In the genomic region with DNA sequence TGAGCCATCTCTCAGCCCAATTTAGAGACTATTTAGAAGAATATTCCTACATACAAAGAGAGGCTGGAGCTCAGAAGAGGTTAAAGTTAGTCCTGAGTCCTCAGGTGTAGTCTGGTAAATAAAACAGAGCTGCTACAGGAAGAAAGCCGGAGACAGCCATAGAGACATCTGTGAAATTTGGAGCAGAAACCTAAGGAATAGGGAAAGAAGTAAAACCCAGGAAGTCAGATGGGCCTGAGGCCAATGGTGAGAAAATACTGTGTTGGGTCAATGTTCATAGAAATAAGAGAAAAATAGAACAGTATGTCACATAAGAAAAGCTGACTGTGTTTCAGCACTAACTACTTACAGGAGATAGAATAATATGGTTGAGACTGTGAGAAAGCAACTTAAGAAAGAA, we compare ENCODE assay signal across 12 mouse cellular contexts.
"Had no signal": no experiment of that assay in that cellular context is flagged by ENCODE, and none has a peak within 500 bp of the region (broad histone marks: within the 10 kb centered on the region; RNA-seq: fewer than 3 reads in every experiment).

No protein-coding gene starts in this region.

- DNase-seq: retina, postnatal 1 day; right cerebral cortex, adult 18-20 months; right cerebral cortex, postnatal 14 days; right cerebral cortex, postnatal 25 days; right cerebral cortex, postnatal 4 days; spleen, adult 18-20 months; thymus, adult 18-20 months; thymus, adult 2 months; thymus, postnatal 14 days; thymus, postnatal 25 days; thymus, postnatal 36 days; thymus, postnatal 4 days had no signal
